Mouse (Mus musculus): Measurements from ENCODE around the gene Tm6sf1. TPM values are rescaled to one million over a fixed set of nuclear protein-coding genes. Genes with fewer than 3 reads are reported as not detected.

The Tm6sf1 gene
- total RNA-seq, 1 experiment, result 2.2 TPM

DNA sequence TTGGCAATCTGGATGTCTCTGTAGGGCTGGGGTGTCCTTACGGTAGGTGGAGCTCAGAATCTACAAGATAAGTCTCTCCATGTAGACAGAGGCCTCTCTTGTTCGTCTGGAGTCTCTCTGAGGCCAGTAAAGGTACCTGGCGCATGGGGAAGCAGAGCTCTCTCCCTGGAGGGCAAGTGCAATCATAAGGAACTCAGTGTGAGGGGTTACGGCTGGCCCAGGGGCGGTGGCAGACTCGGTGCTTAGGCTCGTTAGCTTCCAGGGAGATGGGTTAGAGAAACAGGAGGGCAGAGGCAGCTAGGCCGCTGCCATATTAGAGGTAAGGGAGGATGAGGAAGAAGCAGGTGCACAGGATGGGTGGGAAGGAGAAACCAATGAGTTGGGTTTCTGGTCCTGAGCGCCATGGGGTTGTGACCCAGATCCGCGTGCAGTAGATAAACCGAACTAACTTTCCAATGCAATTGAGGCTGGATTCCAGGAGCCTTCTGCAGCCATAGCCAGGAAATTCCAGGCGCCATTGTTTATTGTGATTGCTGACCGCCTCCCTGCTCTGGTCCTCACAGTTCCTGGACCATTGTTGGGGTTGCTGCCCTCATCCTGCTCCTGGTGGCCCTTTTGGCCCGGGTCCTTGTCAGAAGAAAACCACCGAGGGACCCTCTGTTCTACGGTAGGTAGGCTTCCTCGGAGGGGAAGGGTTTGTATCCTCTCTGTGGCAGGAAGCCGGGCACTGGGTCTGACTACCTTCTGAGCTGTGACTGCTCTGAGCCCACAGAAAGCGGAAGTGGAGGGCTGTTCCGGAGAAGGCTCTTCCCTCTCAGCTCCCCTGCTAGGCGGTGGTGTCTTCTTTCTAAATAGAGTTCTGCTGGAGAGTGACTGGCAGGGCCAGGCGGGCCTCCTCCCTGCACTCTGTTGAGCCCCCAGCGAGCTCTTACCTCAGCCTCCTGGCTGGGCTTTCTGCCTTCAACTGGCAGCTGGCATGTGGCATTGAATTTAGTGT, 4.1 kb downstream of the Tm6sf1 start:
- H3K4me3 ChIP-seq (ENCODE audit: insufficient read depth in 1 of 2, low read depth in 1 of 2, low read length in 2 of 2, poor library complexity in 1 of 2, severe bottlenecking in 1 of 2), result no peak overlapping the region
- H3K9ac ChIP-seq (ENCODE audit: insufficient read depth, low read depth, low read length, poor library complexity, severe bottlenecking), result no peak overlapping the region
- H3K36me3 ChIP-seq (ENCODE audit: control insufficient read depth, insufficient read depth, low read length, poor library complexity, severe bottlenecking), result no peaks in the 10 kb centered on the region
- DNase-seq (ENCODE audit: low read depth, low spot score), result no peak
- H3K9me3 ChIP-seq (ENCODE audit: control insufficient read depth, insufficient read depth, low read depth, low read length), result no peaks in the 10 kb centered on the region
- no peak overlapping the region for H3K27ac ChIP-seq (ENCODE audit: insufficient read depth, low read depth, low read length, poor library complexity, severe bottlenecking)
- H3K4me1 ChIP-seq (ENCODE audit: control insufficient read depth in 2 of 2, insufficient read depth in 2 of 2, low read length in 2 of 2, poor library complexity in 1 of 2), result peaks cover 7 to 20% of the 10 kb centered on the region in 2 experiments
- TF ChIP-seq CHD2 (IDR thresholded peaks at IDR 0.05; ENCODE audit: low read depth, low read length), result no peak
- no peak for TF ChIP-seq HCFC1 (IDR thresholded peaks at IDR 0.05; ENCODE audit: borderline replicate concordance, insufficient read depth, low read length)
- no peak for TF ChIP-seq MAFK (IDR thresholded peaks at IDR 0.05; ENCODE audit: insufficient read depth, low read depth, low read length)
- TF ChIP-seq ZNF384 (IDR thresholded peaks at IDR 0.05; ENCODE audit: low read depth, low read length), result no peak
- TF ChIP-seq ZC3H11A (IDR thresholded peaks at IDR 0.05; ENCODE audit: borderline replicate concordance, low read depth, low read length), result no peak
- in situ Hi-C loops (cut with MboI; ENCODE audit: low sequenced_read_pairs in 2 of 2, unreplicated experiment in 2 of 2), result no loop called here

- Histone ChIP-seq H3K36me3 (ENCODE audit: control insufficient read depth, insufficient read depth, low read length, poor library complexity, severe bottlenecking) (no peaks in the 10 kb centered on the region), H3K9me3 (ENCODE audit: control insufficient read depth, insufficient read depth, low read depth, low read length) (no peaks in the 10 kb centered on the region), H3K4me1 (ENCODE audit: control insufficient read depth in 2 of 2, insufficient read depth in 2 of 2, low read length in 2 of 2, poor library complexity in 1 of 2) (peaks cover 12 to 19% of the 10 kb centered on the region in 2 experiments), H3K27ac (ENCODE audit: insufficient read depth, low read depth, low read length, poor library complexity, severe bottlenecking) (no peak overlapping the region), H3K9ac (ENCODE audit: insufficient read depth, low read depth, low read length, poor library complexity, severe bottlenecking) (no peak overlapping the region), H3K4me3 (ENCODE audit: insufficient read depth in 1 of 2, low read depth in 1 of 2, low read length in 2 of 2, poor library complexity in 1 of 2, severe bottlenecking in 1 of 2) (no peak overlapping the region)
- no peak for DNase-seq (ENCODE audit: low read depth, low spot score)
- TF ChIP-seq HCFC1 (IDR thresholded peaks at IDR 0.05; ENCODE audit: borderline replicate concordance, insufficient read depth, low read length) (no peak), ZNF384 (IDR thresholded peaks at IDR 0.05; ENCODE audit: low read depth, low read length) (no peak), ZC3H11A (IDR thresholded peaks at IDR 0.05; ENCODE audit: borderline replicate concordance, low read depth, low read length) (no peak), CHD2 (IDR thresholded peaks at IDR 0.05; ENCODE audit: low read depth, low read length) (no peak), MAFK (IDR thresholded peaks at IDR 0.05; ENCODE audit: insufficient read depth, low read depth, low read length) (no peak)
- in situ Hi-C loops (cut with MboI; ENCODE audit: low sequenced_read_pairs in 2 of 2, unreplicated experiment in 2 of 2), result no loop called here
These were observed 5.8 kb downstream of the Tm6sf1 start for GRCm38 (mm10) chr7:81864552-81864951.

DNA sequence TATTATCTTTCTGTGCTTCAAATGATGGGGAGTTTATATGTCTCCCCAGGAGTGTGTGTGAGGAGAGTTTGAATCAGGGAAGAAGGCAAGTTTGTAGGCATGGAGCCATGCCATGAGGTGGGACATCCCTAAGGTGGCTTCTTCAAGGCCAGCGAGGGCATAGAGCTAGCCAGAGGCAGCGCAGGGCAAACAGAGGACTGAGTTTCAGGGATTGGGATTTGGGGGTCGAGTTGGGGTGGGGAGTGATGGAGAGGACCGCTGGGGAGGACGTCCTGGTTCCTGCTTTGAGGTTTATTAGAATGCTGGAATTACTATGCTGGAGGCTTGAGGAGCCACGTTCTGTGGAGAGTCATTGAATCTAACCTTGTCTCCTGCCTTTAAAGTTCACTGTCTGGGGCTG, 7.1 kb downstream of the Tm6sf1 start:
- TF ChIP-seq HCFC1 (IDR thresholded peaks at IDR 0.05; ENCODE audit: borderline replicate concordance, insufficient read depth, low read length), result no peak
- no peak for TF ChIP-seq ZNF384 (IDR thresholded peaks at IDR 0.05; ENCODE audit: low read depth, low read length)
- no peak for TF ChIP-seq MAFK (IDR thresholded peaks at IDR 0.05; ENCODE audit: insufficient read depth, low read depth, low read length)
- no peak for TF ChIP-seq ZC3H11A (IDR thresholded peaks at IDR 0.05; ENCODE audit: borderline replicate concordance, low read depth, low read length)
- no peak for TF ChIP-seq CHD2 (IDR thresholded peaks at IDR 0.05; ENCODE audit: low read depth, low read length)
- DNase-seq (ENCODE audit: low read depth, low spot score), result no peak
- Histone ChIP-seq H3K4me1 (ENCODE audit: control insufficient read depth in 2 of 2, insufficient read depth in 2 of 2, low read length in 2 of 2, poor library complexity in 1 of 2) (peaks cover 12 to 19% of the 10 kb centered on the region in 2 experiments), H3K9me3 (ENCODE audit: control insufficient read depth, insufficient read depth, low read depth, low read length) (no peaks in the 10 kb centered on the region), H3K36me3 (ENCODE audit: control insufficient read depth, insufficient read depth, low read length, poor library complexity, severe bottlenecking) (no peaks in the 10 kb centered on the region), H3K27ac (ENCODE audit: insufficient read depth, low read depth, low read length, poor library complexity, severe bottlenecking) (no peak overlapping the region), H3K9ac (ENCODE audit: insufficient read depth, low read depth, low read length, poor library complexity, severe bottlenecking) (no peak overlapping the region), H3K4me3 (ENCODE audit: insufficient read depth in 1 of 2, low read depth in 1 of 2, low read length in 2 of 2, poor library complexity in 1 of 2, severe bottlenecking in 1 of 2) (no peak overlapping the region)
- in situ Hi-C loops (cut with MboI; ENCODE audit: low sequenced_read_pairs in 2 of 2, unreplicated experiment in 2 of 2), result no loop called here

DNA sequence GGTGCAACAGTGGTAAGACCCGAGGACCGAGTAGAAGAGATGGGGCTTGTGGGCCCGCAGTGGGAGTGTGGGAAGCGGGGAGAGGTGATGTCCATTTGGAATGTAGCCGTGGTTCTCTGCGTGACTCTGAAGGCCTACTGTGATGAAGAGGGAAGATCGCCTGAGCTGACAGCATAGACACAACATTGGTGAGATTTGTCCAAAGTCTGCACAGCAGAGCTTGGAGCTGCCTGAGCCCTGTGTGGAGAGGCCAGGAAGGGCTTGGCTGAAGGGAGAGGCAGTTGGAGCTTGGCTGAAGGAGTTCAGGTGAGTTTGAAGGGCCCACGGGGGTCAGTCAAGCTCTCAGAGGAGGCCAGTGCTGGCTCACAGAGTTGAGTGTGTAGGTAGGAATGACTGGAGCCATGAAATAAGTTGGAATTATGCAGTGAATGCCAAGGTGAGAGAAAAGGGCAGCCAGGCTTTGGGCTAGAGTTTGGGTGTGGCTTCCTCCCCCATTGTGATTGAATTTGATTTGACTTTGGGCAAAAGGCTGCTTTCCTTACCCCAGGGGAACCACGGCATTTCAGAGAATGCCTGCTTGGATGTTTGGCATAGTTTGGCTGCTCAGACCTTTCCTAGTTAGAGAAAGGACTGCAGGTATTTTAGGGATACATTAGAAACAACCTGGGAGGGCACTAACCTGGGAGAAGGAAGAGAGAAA, 8.6 kb downstream of the Tm6sf1 start:
- Histone ChIP-seq H3K36me3 (ENCODE audit: control insufficient read depth, insufficient read depth, low read length, poor library complexity, severe bottlenecking) (no peaks in the 10 kb centered on the region), H3K9ac (ENCODE audit: insufficient read depth, low read depth, low read length, poor library complexity, severe bottlenecking) (no peak overlapping the region; the same call in 1 of the 2 replicates), H3K9me3 (ENCODE audit: control insufficient read depth, insufficient read depth, low read depth, low read length) (no peaks in the 10 kb centered on the region), H3K4me1 (ENCODE audit: control insufficient read depth in 2 of 2, insufficient read depth in 2 of 2, low read length in 2 of 2, poor library complexity in 1 of 2) (peaks cover 12 to 19% of the 10 kb centered on the region in 2 experiments), H3K4me3 (ENCODE audit: insufficient read depth in 1 of 2, low read depth in 1 of 2, low read length in 2 of 2, poor library complexity in 1 of 2, severe bottlenecking in 1 of 2) (no peak overlapping the region), H3K27ac (ENCODE audit: insufficient read depth, low read depth, low read length, poor library complexity, severe bottlenecking) (no peak overlapping the region; the same call in 1 of the 2 replicates)
- in situ Hi-C loops (cut with MboI; ENCODE audit: low sequenced_read_pairs in 2 of 2, unreplicated experiment in 2 of 2), result no loop called here
- TF ChIP-seq ZNF384 (IDR thresholded peaks at IDR 0.05; ENCODE audit: low read depth, low read length) (no peak), HCFC1 (IDR thresholded peaks at IDR 0.05; ENCODE audit: borderline replicate concordance, insufficient read depth, low read length) (no peak), CHD2 (IDR thresholded peaks at IDR 0.05; ENCODE audit: low read depth, low read length) (no peak), MAFK (IDR thresholded peaks at IDR 0.05; ENCODE audit: insufficient read depth, low read depth, low read length) (no peak), ZC3H11A (IDR thresholded peaks at IDR 0.05; ENCODE audit: borderline replicate concordance, low read depth, low read length) (no peak)
- DNase-seq (ENCODE audit: low read depth, low spot score), result no peak

Data from ES-E14 (cell line).